Mouse (Mus musculus) bone marrow, adult 2 months (tissue): ENCODE measurements at regions not wholly inside any gene's neighbourhood (a gene's known extent, or its start where the extent isn't known, plus 50 kb on each side); places are given as distances from the start of the nearest gene placed in this dataset.

ENCODE experiments used
- CTCF ChIP-seq: fragments of 200-500 bp; IDR thresholded peaks from 2 replicates; pipeline ENCODE4 v1.5.1; 2011; ENCODE audit warnings: low read length, control low read depth; ENCODE audit not compliant: control insufficient read depth, insufficient read depth
- POLR2A ChIP-seq: fragments of 200-500 bp; IDR thresholded peaks from 2 replicates; pipeline ENCODE4 v1.6.1; 2011; ENCODE audit warnings: low read depth, mild to moderate bottlenecking, control low read depth, low read length, borderline replicate concordance; ENCODE audit not compliant: control insufficient read depth

DNA sequence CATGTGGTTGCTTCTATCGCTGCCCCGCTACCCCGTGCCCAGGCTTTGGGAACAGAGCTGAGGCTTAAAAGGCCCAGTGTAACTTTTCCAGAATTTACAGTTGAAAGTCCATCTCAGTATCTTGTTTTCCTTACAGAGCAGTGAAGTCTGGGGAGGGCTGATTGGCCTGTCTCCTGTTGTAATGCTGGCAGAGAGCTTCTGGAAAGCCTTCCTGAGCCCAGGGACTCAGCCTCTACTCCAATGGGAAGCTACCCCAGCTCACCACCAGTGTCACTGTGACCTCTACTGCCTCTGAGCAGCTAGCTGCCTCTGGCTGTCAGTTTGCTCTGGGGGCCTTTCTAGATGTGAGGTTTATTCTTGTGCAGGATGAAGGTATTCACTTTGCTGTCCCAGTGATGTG, 87.5 kb downstream of the Kcnrg start:
- TF ChIP-seq POLR2A (no peak), CTCF (no peak)
